Mouse (Mus musculus): Measurements from ENCODE around the gene Picalm.
"Not testable (repeated sequence)": the region's sequence is repeated elsewhere in the genome, so short reads cannot be mapped to it uniquely, and the experiment has no call there.

Picalm gene

DNA sequence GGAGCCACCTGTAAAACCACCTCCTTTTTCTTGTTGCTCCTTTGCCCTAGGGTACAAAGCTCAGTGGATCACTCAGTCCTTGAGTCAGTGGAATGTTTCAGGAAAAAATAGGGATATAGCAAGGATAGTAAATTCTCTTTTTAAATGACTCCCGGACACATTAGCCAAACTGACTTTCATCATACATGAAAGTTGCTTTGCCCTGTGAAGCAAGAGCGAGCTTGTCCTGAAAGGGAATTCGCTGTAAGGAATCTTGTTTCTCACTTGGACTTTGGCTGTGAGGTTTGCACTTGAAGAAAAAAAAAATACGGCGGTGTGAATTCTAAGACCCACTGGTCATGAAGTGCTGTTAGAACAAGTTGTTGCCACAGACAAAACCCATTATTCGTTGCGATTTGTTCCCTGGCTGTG lies 1.8 kb downstream of the Picalm start:
- no peak for DNase-seq (ENCODE audit: low spot score)

DNA sequence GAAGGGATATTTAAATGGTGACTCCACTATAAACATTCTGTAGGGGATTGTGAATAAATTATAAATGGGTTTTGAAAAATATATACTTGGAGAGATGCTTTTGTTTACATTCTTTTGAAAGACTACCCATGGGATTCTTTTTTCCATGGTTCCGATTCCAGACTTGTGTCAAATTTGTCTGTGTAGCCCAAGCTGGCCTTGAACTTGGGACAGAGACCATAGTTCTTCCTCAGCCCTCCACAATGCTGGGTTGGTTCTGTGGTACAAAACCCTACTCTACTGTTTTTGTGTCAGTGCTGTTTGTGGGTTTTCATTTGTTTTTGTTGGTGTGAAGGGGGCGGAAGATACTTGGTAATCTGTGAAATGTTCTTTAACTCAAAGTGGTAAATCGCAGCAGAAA lies 2.3 kb downstream of the Picalm start:
- no peak for DNase-seq (ENCODE audit: low spot score)

DNA sequence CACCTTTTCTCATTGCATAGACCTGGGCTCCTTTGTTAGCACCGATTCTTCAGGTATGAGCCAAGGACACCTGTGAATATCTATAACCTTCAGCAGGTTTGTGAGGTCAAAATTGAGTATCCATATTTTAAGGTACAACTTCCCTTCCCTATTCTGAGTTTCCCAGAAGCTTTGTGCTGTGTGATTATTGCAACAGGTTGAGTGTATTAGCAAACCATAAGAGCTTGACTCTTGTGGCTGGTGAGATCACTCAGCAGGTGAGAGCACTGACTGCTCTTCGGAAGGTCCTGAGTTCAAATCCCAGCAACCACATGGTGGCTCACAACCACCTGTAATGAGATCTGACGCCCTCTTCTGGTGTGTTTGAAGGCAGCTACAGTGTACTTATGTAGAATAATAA lies 6.7 kb downstream of the Picalm start:
- DNase-seq (ENCODE audit: low spot score) = no peak

DNA sequence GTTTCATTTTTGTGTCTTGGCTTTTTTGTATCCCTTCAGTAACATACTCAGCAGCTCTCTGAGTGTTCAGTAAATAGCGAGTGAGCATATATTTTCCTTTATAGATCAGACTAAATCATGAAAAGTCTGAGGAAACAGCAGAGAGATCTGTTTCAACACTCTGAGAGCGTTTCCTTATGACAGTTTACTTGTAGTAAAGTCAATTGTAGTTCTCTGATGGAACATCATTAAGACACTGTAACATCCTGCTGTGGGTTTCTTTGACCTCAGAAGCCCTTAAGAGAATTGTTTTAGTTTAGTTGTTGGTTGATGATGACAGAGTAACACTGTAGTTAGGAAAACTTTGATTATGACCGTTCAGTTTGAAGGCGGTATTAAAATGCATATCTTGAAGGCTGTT lies 8.3 kb downstream of the Picalm start:
- DNase-seq (ENCODE audit: low spot score) = no peak

DNA sequence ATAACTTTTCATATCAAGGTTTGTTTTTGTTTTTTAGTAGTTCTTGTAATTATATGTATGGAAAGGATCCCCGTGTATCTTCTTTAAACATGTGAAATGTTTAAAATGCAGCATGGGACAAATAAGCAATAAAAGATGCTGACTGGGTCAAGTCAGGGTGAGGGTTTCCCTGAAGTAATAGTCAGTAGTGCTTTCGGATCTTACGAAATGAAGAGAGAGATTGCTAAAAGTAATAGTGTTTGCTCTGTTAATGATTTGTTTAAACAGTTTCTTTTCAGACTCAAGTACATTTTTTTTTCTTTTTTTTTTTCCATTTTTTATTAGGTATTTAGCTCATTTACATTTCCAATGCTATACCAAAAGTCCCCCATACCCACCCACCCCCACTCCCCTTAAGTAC lies 10.3 kb downstream of the Picalm start:
- no peak for DNase-seq (ENCODE audit: low spot score)

DNA sequence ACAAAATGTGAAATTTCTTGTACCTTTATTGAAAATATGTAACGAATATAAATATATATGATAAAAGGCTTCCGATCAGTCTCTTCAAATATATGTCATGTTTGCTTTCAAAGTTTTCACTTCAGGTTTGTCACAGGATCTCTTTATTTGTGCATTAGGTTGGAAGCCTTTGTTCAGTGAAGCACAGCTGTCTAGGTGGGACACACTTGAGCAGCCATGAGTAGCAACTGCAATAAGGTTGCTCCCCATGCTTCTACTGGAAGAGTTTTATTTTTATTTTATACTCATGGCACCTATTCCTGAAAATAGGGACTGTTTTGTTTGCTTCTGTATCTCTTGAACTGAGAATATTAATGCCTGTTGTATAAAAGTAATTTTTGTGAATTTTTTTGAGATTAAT lies 14.3 kb downstream of the Picalm start:
- no peak for DNase-seq (ENCODE audit: low spot score)

DNA sequence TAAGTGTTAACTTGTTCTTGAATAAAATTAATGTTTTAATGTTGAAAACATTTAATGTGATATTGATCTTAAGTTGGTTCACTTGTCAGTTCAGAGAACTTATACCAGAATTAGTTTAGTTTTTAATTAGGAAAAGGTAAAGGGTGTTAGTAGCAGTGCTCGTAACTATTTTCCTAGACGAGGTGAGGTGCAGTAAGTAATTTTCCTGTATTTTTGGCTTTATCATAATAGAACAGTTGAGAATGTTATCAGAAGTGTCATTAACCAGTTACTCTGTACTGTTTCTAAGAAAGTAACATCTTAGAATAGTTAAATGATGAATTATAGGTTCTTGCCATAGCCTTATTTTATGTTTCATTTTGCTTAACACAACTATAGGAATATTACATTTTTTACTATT lies 15.0 kb downstream of the Picalm start:
- DNase-seq (ENCODE audit: low spot score) = no peak

DNA sequence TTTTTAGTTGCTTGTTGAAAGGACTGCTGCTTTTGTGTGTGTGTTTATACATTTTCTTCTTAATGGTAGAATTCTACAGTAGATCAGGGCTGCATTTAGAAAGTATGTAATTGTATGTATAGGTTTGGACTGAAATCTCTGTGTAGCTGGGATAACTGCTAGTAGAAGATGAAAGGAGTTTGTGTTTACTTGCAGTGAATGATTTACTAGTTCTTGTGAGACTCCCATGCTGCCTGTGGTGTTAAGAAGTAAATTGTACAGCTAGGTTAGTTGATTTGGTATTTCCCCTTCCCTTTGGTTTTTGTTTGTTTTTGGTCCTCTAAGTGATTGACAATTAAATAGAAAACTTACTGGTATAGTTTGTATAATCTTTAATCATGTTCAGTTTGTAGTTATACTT lies 15.4 kb downstream of the Picalm start:
- no peak for DNase-seq (ENCODE audit: low spot score)

DNA sequence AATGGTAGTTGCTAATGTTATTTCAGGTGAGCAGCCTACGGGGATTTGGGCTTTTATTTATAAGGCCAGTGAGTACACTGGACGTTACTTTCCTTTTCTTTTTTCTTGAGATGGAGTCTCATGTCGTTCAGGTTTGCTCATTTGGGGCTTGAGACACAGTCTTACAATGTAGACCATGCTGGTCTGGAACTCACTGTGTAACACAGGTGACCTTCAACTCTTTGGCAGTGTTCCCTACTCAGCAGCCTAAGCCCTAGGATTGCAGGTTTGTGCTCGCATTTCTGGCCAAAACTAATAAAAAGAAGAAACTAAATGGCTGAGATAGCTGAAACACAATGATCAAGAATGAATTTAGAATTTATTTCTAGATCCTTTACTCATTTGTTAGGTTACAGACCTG lies 15.9 kb downstream of the Picalm start:
- no peak for DNase-seq (ENCODE audit: low spot score)

DNA sequence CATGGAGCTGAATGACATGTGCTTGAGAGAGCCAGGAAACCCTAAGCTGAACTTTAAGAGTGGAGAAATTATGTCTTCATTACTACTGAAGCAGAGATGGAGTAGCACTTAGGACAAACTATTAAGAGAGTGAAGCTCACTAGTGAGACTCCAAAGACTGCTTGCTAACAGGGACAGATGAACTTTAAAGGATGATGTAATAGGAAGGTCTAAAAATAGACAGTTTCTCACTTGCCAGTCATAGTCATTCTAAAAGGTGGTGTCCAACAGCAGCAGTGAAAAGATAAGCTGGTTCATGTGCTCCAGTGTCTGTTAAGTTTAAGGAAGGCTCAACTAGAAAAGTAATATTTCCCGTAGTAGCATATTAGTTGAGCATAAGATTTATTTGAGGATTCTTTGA lies 16.3 kb downstream of the Picalm start:
- no peak for DNase-seq (ENCODE audit: low spot score)

DNA sequence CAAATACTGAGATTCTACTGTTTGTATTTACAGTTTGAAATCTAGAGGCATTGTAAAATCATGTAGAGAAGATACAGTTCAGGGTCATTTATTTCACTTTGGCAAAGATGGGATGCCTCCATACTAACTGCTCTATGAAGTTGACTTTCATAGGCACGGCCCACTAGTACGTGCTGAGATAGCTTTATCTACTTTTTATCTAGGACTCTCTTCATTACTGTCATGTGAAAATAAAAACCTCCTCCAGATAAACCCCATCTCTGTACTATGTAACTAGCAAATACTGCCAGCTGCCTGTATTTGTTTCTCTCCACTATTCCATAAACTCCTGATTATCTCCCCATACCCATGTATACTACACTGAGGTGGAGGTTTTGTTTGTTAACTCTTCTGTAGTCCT lies 18.0 kb downstream of the Picalm start:
- no peak for DNase-seq (ENCODE audit: low spot score)

DNA sequence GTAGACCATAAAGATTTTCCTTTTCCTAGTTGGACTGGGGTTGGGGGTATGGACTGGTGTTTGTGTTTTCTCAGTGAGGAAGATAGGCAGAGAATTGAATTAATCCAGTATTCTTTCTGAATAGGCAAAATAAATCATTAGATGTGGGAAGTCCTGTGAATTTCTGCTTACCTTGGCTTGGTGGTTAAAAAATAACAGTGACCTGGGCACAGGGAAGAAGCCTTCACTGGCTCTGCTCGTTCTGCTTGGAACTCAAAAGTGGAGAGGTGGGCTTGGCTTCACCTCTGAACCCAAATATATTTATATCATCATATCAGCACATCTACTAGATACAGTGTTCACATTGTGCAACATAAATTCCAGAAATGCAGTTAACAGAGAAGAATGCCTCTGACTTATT lies 18.5 kb downstream of the Picalm start:
- no peak for DNase-seq (ENCODE audit: low spot score)

DNA sequence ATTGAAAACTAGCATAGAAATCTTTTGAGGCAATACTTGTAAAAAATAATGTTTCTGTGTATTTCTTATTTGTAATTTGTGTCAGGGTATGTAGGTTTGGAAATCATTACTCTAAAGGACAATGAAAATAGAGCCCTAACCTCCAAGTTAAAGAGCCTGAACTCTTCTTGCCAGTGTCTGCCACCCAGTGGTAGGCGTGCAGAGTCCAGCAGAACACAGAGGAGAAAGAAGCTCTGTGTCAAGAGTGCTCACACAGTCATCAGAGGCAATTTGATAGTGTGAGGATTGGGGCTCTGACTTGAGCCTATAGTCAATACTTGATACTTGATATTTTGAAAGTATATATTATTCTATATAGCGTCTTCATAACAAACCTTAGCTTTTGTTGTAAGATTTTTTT lies 20.3 kb downstream of the Picalm start:
- DNase-seq (ENCODE audit: low spot score) = peak; percentile 58

DNA sequence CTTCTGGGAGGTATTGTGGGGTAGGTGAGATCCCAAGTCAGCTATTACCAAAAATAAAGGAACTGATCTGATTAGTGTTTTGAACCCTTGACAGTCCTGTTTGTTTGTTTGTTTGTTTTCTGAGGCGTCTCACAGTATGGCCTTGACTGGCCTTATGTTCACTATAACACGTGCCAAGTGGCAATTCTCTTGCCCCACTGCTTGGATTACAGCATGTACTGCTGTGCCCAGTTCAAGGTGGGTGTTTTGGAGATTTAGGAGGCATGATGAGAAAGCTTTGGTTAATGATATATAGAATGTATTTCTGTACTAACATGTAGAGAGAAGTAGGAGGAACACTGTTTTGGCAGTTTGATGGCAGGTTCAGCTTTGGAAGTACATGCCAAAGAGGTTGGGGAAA lies 28.0 kb downstream of the Picalm start:
- DNase-seq (ENCODE audit: low spot score) = no peak

DNA sequence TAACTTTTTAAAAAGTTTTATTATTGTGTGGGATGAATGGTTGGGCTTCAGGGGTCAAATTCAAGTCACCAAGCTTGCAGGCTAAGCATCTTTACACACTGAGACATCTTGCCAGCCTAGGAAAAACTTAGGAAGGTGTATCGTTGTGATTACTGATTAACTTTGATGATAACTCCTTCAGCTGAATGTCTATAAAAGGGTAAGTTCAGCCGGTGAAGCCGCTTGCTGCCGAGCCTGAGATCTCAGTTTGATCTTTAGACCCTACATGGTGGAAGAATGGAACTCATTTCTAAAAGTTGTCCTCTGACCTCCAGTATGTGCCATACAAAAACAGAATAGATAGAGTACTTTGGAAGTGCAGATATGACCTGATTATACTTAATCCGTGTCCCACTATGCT lies 30.6 kb downstream of the Picalm start:
- no peak for DNase-seq (ENCODE audit: low spot score)

DNA sequence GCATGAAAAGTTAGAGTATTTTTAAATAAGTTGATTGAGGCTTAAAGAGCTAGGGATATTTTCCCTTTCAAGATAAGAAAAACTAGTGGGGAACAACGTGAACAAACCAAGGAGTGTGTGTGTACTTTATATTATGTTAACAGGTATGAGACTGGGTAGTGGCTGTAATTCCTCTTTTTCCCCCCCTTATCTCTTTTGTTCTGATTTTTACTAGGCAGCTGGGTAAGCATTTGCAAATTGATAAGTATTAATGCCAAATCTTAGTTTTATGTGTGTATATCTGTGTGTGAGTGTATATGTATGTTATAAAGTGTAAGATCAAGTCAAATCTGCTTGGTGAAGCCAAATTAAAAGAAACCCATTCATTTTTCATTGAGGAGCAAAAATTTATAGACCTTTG lies 34.3 kb downstream of the Picalm start:
- DNase-seq (ENCODE audit: low spot score) = no peak

DNA sequence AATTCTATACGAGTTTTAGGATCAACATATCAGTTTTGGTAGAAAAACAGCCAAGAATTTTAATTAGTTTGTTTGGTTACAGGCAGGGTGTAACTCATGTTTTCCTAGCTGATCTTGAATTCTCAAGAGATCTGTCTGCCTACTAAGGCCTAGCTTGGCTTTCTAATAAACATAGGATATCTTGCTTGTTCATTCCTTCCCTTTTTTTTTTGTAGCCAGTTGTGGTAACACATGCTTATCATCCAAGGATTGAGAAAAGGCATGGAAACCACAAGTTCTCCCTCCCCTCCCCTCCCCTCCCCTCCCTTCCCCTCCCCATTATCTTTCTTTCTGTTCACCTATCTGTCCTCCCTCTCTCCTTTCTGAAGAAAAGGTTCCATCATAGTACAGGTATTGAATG lies 36.0 kb downstream of the Picalm start:
- DNase-seq (ENCODE audit: low spot score) = no peak

DNA sequence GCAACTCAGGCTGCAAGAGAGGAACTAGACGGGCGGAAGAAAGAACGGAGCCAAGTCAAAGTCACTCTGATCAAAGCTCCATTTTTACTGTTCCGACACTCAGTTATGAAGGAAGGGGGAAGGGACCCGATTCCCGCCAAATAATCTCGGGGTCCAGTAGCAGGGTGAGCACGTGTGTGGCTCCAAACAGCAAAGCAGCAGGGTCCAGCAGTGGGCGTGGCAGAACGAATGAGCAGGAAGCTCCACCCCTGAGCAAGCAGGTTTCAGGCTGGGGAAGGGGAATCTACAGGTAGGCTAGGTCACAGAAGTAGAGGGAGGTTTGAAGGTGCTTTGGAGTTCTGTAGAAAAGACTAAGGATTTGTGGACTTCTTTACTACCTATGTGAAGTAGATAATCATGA lies 37.8 kb downstream of the Picalm start:
- DNase-seq (ENCODE audit: low spot score) = not testable (repeated sequence)

DNA sequence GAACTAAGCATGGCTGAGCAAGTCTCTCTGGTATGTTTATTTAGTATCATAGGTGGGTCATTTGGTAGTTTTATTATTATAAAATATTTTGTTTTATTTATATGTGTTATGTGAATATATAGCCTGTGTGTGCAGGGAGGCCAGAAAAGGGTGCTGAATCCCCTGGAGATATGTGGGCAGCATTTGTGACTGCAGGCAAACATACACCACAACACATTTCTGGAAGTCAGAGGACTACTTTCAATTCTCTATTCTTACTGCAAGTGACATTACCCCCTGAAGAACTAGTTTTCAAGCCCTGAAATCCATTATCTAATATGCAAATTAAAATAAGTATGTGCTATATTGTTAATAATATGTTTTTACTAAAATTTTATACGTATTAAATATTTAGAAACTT lies 43.8 kb downstream of the Picalm start:
- DNase-seq (ENCODE audit: low spot score) = no peak

DNA sequence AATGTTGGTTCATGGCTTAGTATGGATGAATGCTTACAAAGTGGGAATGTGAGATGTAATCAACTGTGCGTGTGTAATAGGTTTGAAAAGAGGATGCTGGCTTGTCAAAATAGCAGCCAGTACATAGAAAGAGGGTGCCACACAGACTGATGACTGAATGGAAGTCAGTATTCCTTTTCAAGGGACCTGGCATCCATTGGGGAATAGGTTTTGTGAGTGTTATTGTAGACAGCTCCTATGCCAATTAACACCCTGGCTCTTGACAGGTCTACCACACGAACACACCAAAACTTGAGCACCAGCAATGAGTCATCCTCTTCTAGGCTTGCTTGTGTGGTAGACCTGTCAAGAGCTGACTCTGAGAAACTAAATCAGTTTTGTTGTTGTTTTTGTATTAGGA lies 45.6 kb downstream of the Picalm start:
- no peak for DNase-seq (ENCODE audit: low spot score)

DNA sequence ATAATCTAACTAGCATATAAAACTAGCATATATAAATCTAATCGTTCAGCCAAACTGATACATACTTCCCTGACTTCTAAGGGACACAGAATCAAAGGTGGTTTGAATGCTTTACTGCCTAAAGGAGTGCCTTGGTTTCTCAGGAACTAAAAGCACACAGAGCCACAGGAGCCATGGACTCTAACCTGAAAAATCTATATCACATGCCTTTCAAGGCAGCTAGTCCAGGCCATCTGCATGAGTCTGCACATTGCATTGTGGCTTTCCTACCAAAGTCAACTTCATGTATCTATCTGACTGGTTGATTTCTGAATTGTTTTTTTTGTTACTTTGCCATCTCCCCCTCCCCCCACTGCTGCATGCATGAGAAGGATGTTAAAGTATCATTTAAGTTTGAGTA lies 50.6 kb downstream of the Picalm start:
- no peak for DNase-seq (ENCODE audit: low spot score)

DNA sequence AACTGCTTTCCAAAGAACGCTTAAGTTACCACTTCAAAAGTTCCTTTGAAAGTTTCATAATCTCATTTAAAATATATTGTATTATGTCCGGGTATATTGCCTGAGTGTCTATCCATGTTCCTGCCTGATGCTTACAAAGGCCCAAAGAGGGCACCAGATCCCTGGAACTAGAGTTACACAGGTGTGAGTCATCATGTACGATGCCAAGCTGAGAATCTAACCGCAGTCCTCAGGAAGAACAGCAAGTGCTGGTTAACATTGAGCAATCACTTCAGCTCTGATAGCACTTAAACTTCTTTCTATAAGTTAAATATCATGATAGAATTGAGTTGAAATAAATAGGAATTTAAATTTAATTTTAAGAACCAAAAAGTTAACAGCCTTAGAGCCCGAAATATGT lies 70.2 kb downstream of the Picalm start:
- DNase-seq (ENCODE audit: low spot score) = no peak

DNA sequence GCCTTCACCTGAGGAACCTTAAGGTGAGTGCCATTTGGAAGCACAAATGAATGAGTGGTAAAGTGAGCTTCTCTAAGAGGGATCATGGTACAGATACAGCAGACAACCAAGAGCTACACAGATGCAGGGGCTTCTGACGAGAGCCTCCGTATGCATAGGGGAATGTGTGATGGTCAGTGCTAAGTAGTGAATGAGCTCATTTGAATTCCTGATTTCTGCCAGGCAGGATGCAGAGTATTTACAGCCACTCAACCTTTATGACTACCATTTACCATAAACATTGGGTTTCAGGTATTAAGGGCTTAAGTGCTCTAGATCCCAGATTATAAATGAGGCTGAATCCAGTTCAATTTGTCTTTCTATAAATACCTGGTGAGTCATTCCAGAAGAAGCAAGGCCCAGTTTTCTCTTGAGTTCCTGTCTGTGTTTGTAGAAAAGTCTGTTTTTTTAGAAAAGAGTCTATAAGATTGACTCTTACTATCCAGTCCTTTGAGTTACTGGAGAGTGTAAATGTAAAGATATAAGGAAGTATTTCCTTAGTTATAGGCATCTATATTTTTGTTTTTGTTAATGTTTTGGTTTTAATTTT lies 72.0 kb downstream of the Picalm start:
- DNase-seq (ENCODE audit: low spot score) = no peak

DNA sequence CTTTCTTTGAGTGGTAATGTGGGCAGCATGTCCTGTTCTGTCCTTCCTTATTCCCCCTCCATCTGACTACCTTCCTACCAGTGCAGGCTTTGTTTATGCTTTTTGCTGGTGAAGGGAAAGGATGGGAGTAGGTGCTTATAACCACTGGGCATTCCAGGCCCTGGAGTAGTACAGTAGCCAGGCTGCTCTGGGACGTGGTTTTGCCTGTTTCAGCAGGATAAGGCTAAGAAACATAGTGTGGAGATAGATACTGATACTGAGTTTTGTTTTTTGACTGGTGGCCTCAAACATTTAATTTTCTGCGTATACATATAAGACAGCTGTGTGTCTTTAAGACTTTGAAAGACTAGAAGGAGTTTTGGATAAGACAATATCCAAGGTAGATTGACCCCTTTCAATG lies 73.9 kb downstream of the Picalm start:
- no peak for DNase-seq (ENCODE audit: low spot score)

DNA sequence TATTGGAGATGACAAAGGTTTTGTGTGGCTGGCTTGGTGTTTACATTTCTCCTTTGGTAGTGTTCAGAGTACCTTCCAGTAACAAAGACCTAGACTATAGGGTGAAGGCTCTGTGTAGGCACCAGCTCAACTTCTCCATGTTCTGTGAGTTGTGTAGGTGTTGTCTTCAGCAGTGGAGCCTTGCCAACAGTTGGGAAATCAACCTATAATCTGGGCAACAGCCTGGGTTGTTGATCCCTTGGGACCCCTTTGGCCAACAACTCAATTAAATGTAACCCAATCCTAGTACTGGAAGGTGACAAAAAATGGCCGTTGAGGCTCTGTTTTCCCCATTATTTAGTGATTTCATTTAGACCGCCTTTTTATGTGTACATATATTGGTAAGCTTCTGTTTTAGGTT lies 80.1 kb downstream of the Picalm start:
- no peak for DNase-seq (ENCODE audit: low spot score)
